Mouse (Mus musculus) lung, embryonic 16.5 days (tissue): ENCODE data around the gene Ccdc89. TPM values are rescaled to one million over a fixed set of nuclear protein-coding genes. Genes with fewer than 3 reads are reported as not detected.

Experiments used
- ATAC-seq: fragments of 200-750 bp; cut with Nextera tagmentation; 2 replicates; pipeline ENCODE4 v1.8.0; 2017; ENCODE audit warnings: low read depth, mild to moderate bottlenecking, moderate library complexity
- H3K27ac ChIP-seq: fragments of 300-500 bp; sonication (generic); 2 replicates; pipeline ENCODE4 v1.5.1; 2014; ENCODE audit warnings: mild to moderate bottlenecking, control low read depth, low read length
- H3K27me3 ChIP-seq: fragments of 300-500 bp; sonication (generic); 2 replicates; pipeline ENCODE4 v1.6.1; 2014; ENCODE audit warnings: low read depth, low read length, mixed read lengths; ENCODE audit not compliant: control insufficient read depth, insufficient read depth
- H3K36me3 ChIP-seq: fragments of 300-500 bp; sonication (generic); 2 replicates; pipeline ENCODE4 v1.6.1; 2014; ENCODE audit warnings: low read length; ENCODE audit not compliant: control insufficient read depth, insufficient read depth
- H3K4me1 ChIP-seq: fragments of 300-500 bp; sonication (generic); replicated peaks from 2 replicates; pipeline ENCODE4 v1.6.1; 2014; ENCODE audit warnings: low read length, mixed read lengths; ENCODE audit not compliant: control insufficient read depth, insufficient read depth
- H3K4me2 ChIP-seq: fragments of 300-500 bp; sonication (generic); 2 replicates; pipeline ENCODE4 v1.6.1; 2014; ENCODE audit warnings: low read depth, low read length, control low read depth
- H3K4me3 ChIP-seq: fragments of 300-500 bp; sonication (generic); 2 replicates; pipeline ENCODE4 v1.5.1; 2014; ENCODE audit warnings: mild to moderate bottlenecking, low read length, control low read depth
- H3K9ac ChIP-seq: fragments of 300-500 bp; sonication (generic); 2 replicates; pipeline ENCODE4 v1.6.1; 2014; ENCODE audit warnings: low read length, control low read depth
- H3K9me3 ChIP-seq: fragments of 300-500 bp; sonication (generic); 2 replicates; pipeline ENCODE4 v1.6.1; 2016; ENCODE audit warnings: low read length; ENCODE audit not compliant: control insufficient read depth
- WGBS: fragments of 180-500 bp; shearing (Covaris S2); extraction: QIAGEN DNeasy Blood & Tissue Kit; methylation state at CpG from one replicate; pipeline ENCODE4 v1.1.7; 2014; 5-methylcytosine and 5-hydroxymethylcytosine counted together
- polyA plus RNA-seq: library from polyadenylated mRNA; unstranded; fragments of >200 nt; fragmentation: Nextera tagmentation; extraction: Ambion mirVana; gene quantifications from 2 replicates; pipeline ENCODE4 v1.2.1, GENCODE M21; 2015

Gene Ccdc89
- polyA plus RNA-seq: 2.1 TPM in 2 replicates

- peak within 1 kb of the TSS; percentile 56 for H3K9ac ChIP-seq
- 18% methylated on average over 29 of the region's 29 CpGs for WGBS
- H3K9me3 ChIP-seq: no peaks in the 10 kb centered on the region
- ATAC-seq: peak; percentile 100
- no peaks in the 10 kb centered on the region for H3K27me3 ChIP-seq
- H3K27ac ChIP-seq: no peak within 1 kb of the TSS
- peak within 1 kb of the TSS; percentile 44 for H3K4me3 ChIP-seq
- H3K36me3 ChIP-seq: no peaks in the 10 kb centered on the region
- H3K4me1 ChIP-seq: 0 out of 2 replicates have a peak, but pooled peaks cover 2% of the 10 kb centered on the region
- peak within 1 kb of the TSS; percentile 72 for H3K4me2 ChIP-seq
Observed at GRCm38 (mm10) chr7:90426020-90427001, at the start of gene Ccdc89. Ccdc89 (plus strand) TSS chr7:90426577.

- Histone ChIP-seq H3K36me3 (no peaks in the 10 kb centered on the region), H3K27ac (no peak overlapping the region), H3K4me1 (no peaks in the 10 kb centered on the region), H3K4me2 (no peak overlapping the region), H3K9ac (no peak overlapping the region), H3K27me3 (no peaks in the 10 kb centered on the region), H3K9me3 (no peaks in the 10 kb centered on the region), H3K4me3 (no peak overlapping the region)
- WGBS: 76% methylated on average over 2 of the region's 2 CpGs
- ATAC-seq: no peak
Observed at GRCm38 (mm10) chr7:90384411-90384810, 42.0 kb upstream of the Ccdc89 start.

- Histone ChIP-seq H3K4me2 (no peak overlapping the region; the same call in 1 of the 2 replicates), H3K9ac (no peak overlapping the region), H3K27me3 (no peaks in the 10 kb centered on the region), H3K9me3 (no peaks in the 10 kb centered on the region), H3K4me3 (no peak overlapping the region), H3K27ac (no peak overlapping the region), H3K4me1 (no peaks in the 10 kb centered on the region), H3K36me3 (no peaks in the 10 kb centered on the region)
- no peak for ATAC-seq
- 6% methylated on average over 8 of the region's 8 CpGs for WGBS
Observed at GRCm38 (mm10) chr7:90386885-90387459, 39.4 kb upstream of the Ccdc89 start.

- no peak overlapping the region for H3K27ac ChIP-seq
- H3K4me2 ChIP-seq: no peak overlapping the region
Observed at GRCm38 (mm10) chr7:90389765-90390164, 36.6 kb upstream of the Ccdc89 start.

GRCm38 (mm10) chr7:90395073-90395472 lies 31.3 kb upstream of the Ccdc89 start:
- H3K9ac ChIP-seq: no peak overlapping the region
- no peak for ATAC-seq
- H3K36me3 ChIP-seq: no peaks in the 10 kb centered on the region
- H3K4me3 ChIP-seq: no peak overlapping the region
- no peaks in the 10 kb centered on the region for H3K27me3 ChIP-seq
- H3K9me3 ChIP-seq: no peaks in the 10 kb centered on the region
- no peak overlapping the region for H3K4me2 ChIP-seq
- no peak overlapping the region for H3K27ac ChIP-seq
- no peaks in the 10 kb centered on the region; the same call in 1 of the 2 replicates for H3K4me1 ChIP-seq
- WGBS: 22% methylated on average over 4 of the region's 4 CpGs

More at GRCm38 (mm10) chr7:90389765-90390164, 36.6 kb upstream of the Ccdc89 start:
- 54% methylated on average over 3 of the region's 3 CpGs for WGBS
- no peaks in the 10 kb centered on the region; the same call in 1 of the 2 replicates for H3K4me1 ChIP-seq
- no peaks in the 10 kb centered on the region for H3K9me3 ChIP-seq
- H3K4me3 ChIP-seq: no peak overlapping the region
- no peaks in the 10 kb centered on the region for H3K27me3 ChIP-seq
- no peak overlapping the region for H3K9ac ChIP-seq
- ATAC-seq: no peak
- no peaks in the 10 kb centered on the region for H3K36me3 ChIP-seq

- H3K27ac ChIP-seq: no peak overlapping the region
- no peak overlapping the region for H3K4me3 ChIP-seq
- no peak overlapping the region for H3K9ac ChIP-seq
- H3K36me3 ChIP-seq: no peaks in the 10 kb centered on the region
- no peak overlapping the region for H3K4me2 ChIP-seq
- no peaks in the 10 kb centered on the region; the same call in 1 of the 2 replicates for H3K4me1 ChIP-seq
- ATAC-seq: no peak
- 42% methylated on average over 5 of the region's 5 CpGs for WGBS
- no peaks in the 10 kb centered on the region for H3K27me3 ChIP-seq
- no peaks in the 10 kb centered on the region for H3K9me3 ChIP-seq
Observed at GRCm38 (mm10) chr7:90395928-90396327, 30.4 kb upstream of the Ccdc89 start.

- H3K4me3 ChIP-seq: no peak overlapping the region
- 37% methylated on average over 3 of the region's 3 CpGs for WGBS
- H3K9me3 ChIP-seq: no peaks in the 10 kb centered on the region
- no peaks in the 10 kb centered on the region for H3K4me1 ChIP-seq
- H3K9ac ChIP-seq: no peak overlapping the region
- H3K36me3 ChIP-seq: no peaks in the 10 kb centered on the region
- H3K4me2 ChIP-seq: no peak overlapping the region
- H3K27me3 ChIP-seq: no peaks in the 10 kb centered on the region
- ATAC-seq: no peak
- H3K27ac ChIP-seq: no peak overlapping the region
Observed at GRCm38 (mm10) chr7:90409934-90410333, 16.4 kb upstream of the Ccdc89 start.

GRCm38 (mm10) chr7:90427006-90427405 lies 629 bp downstream of the Ccdc89 start:
- Histone ChIP-seq H3K9ac (peak overlapping the region; percentile 56; the same call in 1 of the 2 replicates), H3K4me3 (peak overlapping the region; percentile 44), H3K4me1 (0 out of 2 replicates have a peak, but pooled peaks cover 2% of the 10 kb centered on the region), H3K9me3 (no peaks in the 10 kb centered on the region), H3K4me2 (peak overlapping the region; percentile 72), H3K27ac (no peak overlapping the region), H3K36me3 (no peaks in the 10 kb centered on the region), H3K27me3 (no peaks in the 10 kb centered on the region)
- 53% methylated on average over 9 of the region's 9 CpGs for WGBS
- no peak for ATAC-seq

GRCm38 (mm10) chr7:90432221-90432620 lies 5.8 kb downstream of the Ccdc89 start:
- Histone ChIP-seq H3K9ac (no peak overlapping the region), H3K36me3 (no peaks in the 10 kb centered on the region), H3K9me3 (no peaks in the 10 kb centered on the region), H3K27me3 (no peaks in the 10 kb centered on the region), H3K4me1 (no peaks in the 10 kb centered on the region), H3K4me3 (no peak overlapping the region), H3K27ac (no peak overlapping the region), H3K4me2 (no peak overlapping the region)
- ATAC-seq: no peak
